Mouse (Mus musculus): ENCODE measurements around the gene Ralbp1. TPM values are rescaled to one million over a fixed set of nuclear protein-coding genes. Genes with fewer than 3 reads are reported as not detected.

Gene Ralbp1
- polyA plus RNA-seq, 1 experiment: 21.9 TPM

- H3K27me3 ChIP-seq (ENCODE audit: control insufficient read depth, insufficient read depth, insufficient read length): no peaks in the 10 kb centered on the region
- H3K4me3 ChIP-seq (ENCODE audit: insufficient read depth, poor library complexity, severe bottlenecking): no peak overlapping the region
- no peak for TF ChIP-seq USF1 (IDR thresholded peaks at IDR 0.05; ENCODE audit: low read depth)
- no peak overlapping the region for H3ac ChIP-seq (ENCODE audit: control insufficient read depth, insufficient read length, low read depth)
- no peaks in the 10 kb centered on the region for H3K79me3 ChIP-seq (ENCODE audit: low read depth)
- peaks cover 5% of the 10 kb centered on the region for H3K79me2 ChIP-seq (ENCODE audit: control insufficient read depth, insufficient read depth)
- peaks cover 11% of the 10 kb centered on the region for H3K36me3 ChIP-seq (ENCODE audit: control insufficient read depth, insufficient read depth)
Measured at GRCm38 (mm10) chr17:65862579-65862978, 23.0 kb downstream of the Ralbp1 start.

- Histone ChIP-seq H3K79me2 (ENCODE audit: control insufficient read depth, insufficient read depth) (no peaks in the 10 kb centered on the region), H3K79me3 (ENCODE audit: low read depth) (no peaks in the 10 kb centered on the region), H3K36me3 (ENCODE audit: control insufficient read depth, insufficient read depth) (peaks cover 19% of the 10 kb centered on the region), H3K27me3 (ENCODE audit: control insufficient read depth, insufficient read depth, insufficient read length) (no peaks in the 10 kb centered on the region), H3ac (ENCODE audit: control insufficient read depth, insufficient read length, low read depth) (no peak overlapping the region), H3K4me3 (ENCODE audit: insufficient read depth, poor library complexity, severe bottlenecking) (no peak overlapping the region)
- no peak for TF ChIP-seq MYOG (IDR thresholded peaks at IDR 0.05; ENCODE audit: control insufficient read depth, extremely low read depth, insufficient read length)
- TF ChIP-seq MAX (IDR thresholded peaks at IDR 0.05): no peak
- TF ChIP-seq FOSL1 (IDR thresholded peaks at IDR 0.05; ENCODE audit: insufficient read depth, low read length, poor library complexity, severe bottlenecking): no peak
- TF ChIP-seq MYOD1 (IDR thresholded peaks at IDR 0.05; ENCODE audit: control insufficient read depth, insufficient read length, low read depth): no peak
- no peak for TF ChIP-seq CTCF (IDR thresholded peaks at IDR 0.05; ENCODE audit: control insufficient read depth, insufficient read depth, insufficient read length)
- TF ChIP-seq USF1 (IDR thresholded peaks at IDR 0.05; ENCODE audit: low read depth): no peak
- no peak for TF ChIP-seq CEBPB (IDR thresholded peaks at IDR 0.05; ENCODE audit: low read depth)
Measured at GRCm38 (mm10) chr17:65857617-65858016, 28.0 kb downstream of the Ralbp1 start.

- Histone ChIP-seq H3K79me2 (ENCODE audit: control insufficient read depth, insufficient read depth) (no peaks in the 10 kb centered on the region), H3K36me3 (ENCODE audit: control insufficient read depth, insufficient read depth) (peaks cover 33% of the 10 kb centered on the region), H3K27me3 (ENCODE audit: control insufficient read depth, insufficient read depth, insufficient read length) (no peaks in the 10 kb centered on the region), H3K4me3 (ENCODE audit: insufficient read depth, poor library complexity, severe bottlenecking) (no peak overlapping the region), H3K79me3 (ENCODE audit: low read depth) (no peaks in the 10 kb centered on the region), H3ac (ENCODE audit: control insufficient read depth, insufficient read length, low read depth) (no peak overlapping the region)
- TF ChIP-seq MAX (IDR thresholded peaks at IDR 0.05) (no peak), CEBPB (IDR thresholded peaks at IDR 0.05; ENCODE audit: low read depth) (no peak), USF1 (IDR thresholded peaks at IDR 0.05; ENCODE audit: low read depth) (no peak), CTCF (IDR thresholded peaks at IDR 0.05; ENCODE audit: control insufficient read depth, insufficient read depth, insufficient read length) (no peak)
Measured at GRCm38 (mm10) chr17:65854006-65854405, 31.6 kb downstream of the Ralbp1 start.

GRCm38 (mm10) chr17:65853326-65853725 lies 32.3 kb downstream of the Ralbp1 start:
- Histone ChIP-seq H3ac (ENCODE audit: control insufficient read depth, insufficient read length, low read depth) (no peak overlapping the region), H3K36me3 (ENCODE audit: control insufficient read depth, insufficient read depth) (peaks cover 37% of the 10 kb centered on the region), H3K79me2 (ENCODE audit: control insufficient read depth, insufficient read depth) (no peaks in the 10 kb centered on the region), H3K79me3 (ENCODE audit: low read depth) (no peaks in the 10 kb centered on the region), H3K4me3 (ENCODE audit: insufficient read depth, poor library complexity, severe bottlenecking) (no peak overlapping the region), H3K27me3 (ENCODE audit: control insufficient read depth, insufficient read depth, insufficient read length) (no peaks in the 10 kb centered on the region)
- TF ChIP-seq CEBPB (IDR thresholded peaks at IDR 0.05; ENCODE audit: low read depth): no peak
- TF ChIP-seq USF1 (IDR thresholded peaks at IDR 0.05; ENCODE audit: low read depth): no peak
- no peak for TF ChIP-seq MYOD1 (IDR thresholded peaks at IDR 0.05; ENCODE audit: control insufficient read depth, insufficient read length, low read depth)
- no peak for TF ChIP-seq FOSL1 (IDR thresholded peaks at IDR 0.05; ENCODE audit: insufficient read depth, low read length, poor library complexity, severe bottlenecking)
- TF ChIP-seq CTCF (IDR thresholded peaks at IDR 0.05; ENCODE audit: control insufficient read depth, insufficient read depth, insufficient read length): no peak
- no peak for TF ChIP-seq MYOG (IDR thresholded peaks at IDR 0.05; ENCODE audit: control insufficient read depth, extremely low read depth, insufficient read length)
- TF ChIP-seq MAX (IDR thresholded peaks at IDR 0.05): no peak

GRCm38 (mm10) chr17:65851749-65852148 lies 33.8 kb downstream of the Ralbp1 start:
- Histone ChIP-seq H3K27me3 (ENCODE audit: control insufficient read depth, insufficient read depth, insufficient read length) (no peaks in the 10 kb centered on the region), H3K79me2 (ENCODE audit: control insufficient read depth, insufficient read depth) (no peaks in the 10 kb centered on the region), H3ac (ENCODE audit: control insufficient read depth, insufficient read length, low read depth) (no peak overlapping the region), H3K79me3 (ENCODE audit: low read depth) (no peaks in the 10 kb centered on the region), H3K4me3 (ENCODE audit: insufficient read depth, poor library complexity, severe bottlenecking) (no peak overlapping the region), H3K36me3 (ENCODE audit: control insufficient read depth, insufficient read depth) (peaks cover 29% of the 10 kb centered on the region)
- no peak for TF ChIP-seq CEBPB (IDR thresholded peaks at IDR 0.05; ENCODE audit: low read depth)
- no peak for TF ChIP-seq USF1 (IDR thresholded peaks at IDR 0.05; ENCODE audit: low read depth)
- no peak for TF ChIP-seq MYOD1 (IDR thresholded peaks at IDR 0.05; ENCODE audit: control insufficient read depth, insufficient read length, low read depth)
- no peak for TF ChIP-seq FOSL1 (IDR thresholded peaks at IDR 0.05; ENCODE audit: insufficient read depth, low read length, poor library complexity, severe bottlenecking)
- no peak for TF ChIP-seq MAX (IDR thresholded peaks at IDR 0.05)
- no peak for TF ChIP-seq CTCF (IDR thresholded peaks at IDR 0.05; ENCODE audit: control insufficient read depth, insufficient read depth, insufficient read length)

- no peaks in the 10 kb centered on the region for H3K79me2 ChIP-seq (ENCODE audit: control insufficient read depth, insufficient read depth)
- no peak overlapping the region for H3ac ChIP-seq (ENCODE audit: control insufficient read depth, insufficient read length, low read depth)
- no peaks in the 10 kb centered on the region for H3K27me3 ChIP-seq (ENCODE audit: control insufficient read depth, insufficient read depth, insufficient read length)
- H3K36me3 ChIP-seq (ENCODE audit: control insufficient read depth, insufficient read depth): peaks cover 20% of the 10 kb centered on the region
- TF ChIP-seq MAX (IDR thresholded peaks at IDR 0.05) (no peak), CEBPB (IDR thresholded peaks at IDR 0.05; ENCODE audit: low read depth) (no peak), MYOD1 (IDR thresholded peaks at IDR 0.05; ENCODE audit: control insufficient read depth, insufficient read length, low read depth) (no peak), USF1 (IDR thresholded peaks at IDR 0.05; ENCODE audit: low read depth) (no peak), MYOG (IDR thresholded peaks at IDR 0.05; ENCODE audit: control insufficient read depth, extremely low read depth, insufficient read length) (no peak), FOSL1 (IDR thresholded peaks at IDR 0.05; ENCODE audit: insufficient read depth, low read length, poor library complexity, severe bottlenecking) (no peak), CTCF (IDR thresholded peaks at IDR 0.05; ENCODE audit: control insufficient read depth, insufficient read depth, insufficient read length) (no peak)
- no peak overlapping the region for H3K4me3 ChIP-seq (ENCODE audit: insufficient read depth, poor library complexity, severe bottlenecking)
- H3K79me3 ChIP-seq (ENCODE audit: low read depth): no peaks in the 10 kb centered on the region
Measured at GRCm38 (mm10) chr17:65850487-65850886, 35.1 kb downstream of the Ralbp1 start.
